Mouse (Mus musculus): ENCODE measurements around the gene Mettl22.

Gene Mettl22

DNA sequence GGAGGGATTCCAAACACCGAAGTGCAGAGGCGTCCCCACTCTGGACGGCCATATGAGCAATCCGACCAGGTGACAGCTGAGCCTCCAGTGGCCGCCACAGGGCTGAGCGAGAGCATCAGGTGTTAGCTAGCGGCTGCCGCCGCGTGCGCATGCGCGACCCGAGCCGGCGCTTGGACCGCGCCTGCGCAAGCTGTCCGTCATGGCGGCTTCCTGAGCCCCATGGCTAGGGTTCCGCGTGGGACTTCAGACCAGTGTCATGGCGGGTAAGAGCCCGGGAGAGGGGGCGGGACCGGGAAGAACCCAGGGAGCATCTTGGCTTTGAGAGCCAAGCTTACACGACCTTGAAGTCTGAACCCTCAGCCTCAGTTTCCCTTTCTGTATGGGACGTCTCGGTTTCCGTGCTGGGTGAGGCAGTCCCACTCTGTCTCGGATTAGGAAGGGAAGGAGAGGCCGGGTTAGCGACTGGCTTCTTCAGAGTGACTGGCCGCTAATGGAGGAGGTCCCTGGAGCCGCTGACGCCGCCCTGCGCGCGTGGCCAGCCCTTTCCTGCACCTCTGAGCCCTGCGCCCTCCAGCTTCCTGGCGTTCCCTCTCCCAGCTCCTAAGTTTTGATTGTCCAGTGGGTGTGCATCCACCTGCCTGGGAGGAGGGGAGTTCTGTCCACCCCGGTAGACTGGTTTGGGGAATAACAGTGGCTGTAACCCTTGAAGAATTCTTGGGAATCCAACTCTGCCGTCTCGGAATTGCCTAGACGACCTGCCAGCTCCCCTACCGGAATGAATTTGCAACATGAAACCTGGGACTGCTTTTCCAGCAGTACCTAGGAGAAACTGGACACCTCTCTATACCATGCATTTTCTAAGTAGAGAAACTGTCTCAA is at the start of gene Mettl22:
Gene Mettl22, plus strand, starts transcription at position 186 of the 879 bp plus-strand sequence.
- peak; percentile 94 for DNase-seq

DNA sequence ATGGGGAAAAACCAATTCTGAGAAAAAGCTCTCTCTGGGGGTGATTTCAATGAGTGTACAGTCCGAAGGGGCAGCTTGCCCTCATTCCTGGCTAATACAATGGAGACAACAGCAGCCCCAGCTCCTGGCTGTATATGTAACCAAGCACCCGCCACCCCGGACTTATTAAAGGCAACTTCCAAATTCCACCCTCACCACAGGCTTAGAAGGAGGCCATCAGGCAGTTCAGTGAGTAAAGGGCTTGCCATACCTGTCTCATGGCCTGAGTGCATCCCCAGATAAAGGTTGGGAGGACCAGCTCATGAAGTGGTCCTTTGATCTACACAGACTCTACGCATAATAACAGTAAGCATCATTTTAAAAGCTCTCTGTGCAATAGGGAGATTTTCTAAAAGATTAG is 49.7 kb upstream of the Mettl22 start:
- DNase-seq = no peak

DNA sequence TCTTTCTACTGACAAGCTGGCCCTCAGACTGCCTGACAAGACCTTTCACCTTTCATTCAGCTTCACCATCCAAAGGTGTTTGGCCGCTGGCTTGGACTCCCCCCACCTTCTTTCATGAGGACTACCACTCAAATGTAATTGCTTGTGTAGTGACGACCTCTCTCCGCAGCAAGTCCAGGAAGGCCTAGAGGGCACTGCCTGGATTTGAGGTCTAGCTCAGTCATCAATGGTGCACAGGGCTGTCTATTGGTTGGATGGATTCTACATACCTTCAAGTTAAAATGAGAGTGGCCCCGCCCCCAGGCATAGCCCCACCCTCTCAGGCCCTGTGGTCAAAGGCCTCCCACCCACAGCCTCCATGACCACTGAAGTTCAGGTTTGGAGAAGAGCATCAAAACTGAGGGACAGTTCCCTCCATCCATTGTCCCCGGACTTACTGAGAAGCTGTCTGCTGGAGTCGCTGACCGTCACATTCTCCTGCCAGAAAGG is 46.9 kb upstream of the Mettl22 start:
- no peak for DNase-seq

DNA sequence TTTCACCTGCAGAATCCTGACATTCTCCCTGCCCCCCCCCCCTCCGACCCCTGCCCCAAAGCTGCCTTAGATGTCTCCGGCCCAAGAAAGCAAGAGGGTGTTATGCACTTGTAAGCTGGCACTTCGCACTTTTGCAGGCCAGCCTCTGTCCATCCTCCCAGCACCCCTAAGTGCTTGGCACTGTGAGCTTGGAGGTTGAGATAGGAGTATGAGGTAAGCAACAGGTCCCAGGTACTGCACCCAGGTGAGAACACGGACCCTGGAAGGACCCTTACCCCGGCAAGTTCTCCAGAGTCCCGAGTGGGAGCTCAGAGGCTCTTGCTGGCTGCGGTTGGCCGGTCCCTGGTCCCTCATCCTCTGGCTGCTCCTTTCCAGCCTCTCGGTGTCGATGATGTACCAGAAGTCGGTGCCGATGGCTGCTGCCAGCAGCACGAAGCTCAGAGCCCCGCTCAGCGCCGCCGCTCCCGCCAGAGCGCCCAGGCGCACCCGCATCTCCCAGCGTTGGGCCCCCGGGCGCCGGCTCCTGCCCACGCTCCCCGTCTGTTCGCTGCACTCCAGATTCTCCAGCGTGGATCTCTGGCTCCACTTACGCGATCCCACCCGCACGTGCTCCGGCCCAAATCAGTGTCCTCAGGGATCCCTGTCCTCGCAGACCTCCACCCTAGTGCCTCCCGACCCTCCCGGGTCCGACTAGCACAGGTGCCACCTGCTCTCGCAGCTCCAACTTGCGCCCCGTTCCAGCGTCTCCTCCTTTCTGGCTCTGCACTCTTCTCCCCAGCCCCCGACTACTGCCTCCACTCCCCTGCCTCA is 46.2 kb upstream of the Mettl22 start:
- no peak for DNase-seq

DNA sequence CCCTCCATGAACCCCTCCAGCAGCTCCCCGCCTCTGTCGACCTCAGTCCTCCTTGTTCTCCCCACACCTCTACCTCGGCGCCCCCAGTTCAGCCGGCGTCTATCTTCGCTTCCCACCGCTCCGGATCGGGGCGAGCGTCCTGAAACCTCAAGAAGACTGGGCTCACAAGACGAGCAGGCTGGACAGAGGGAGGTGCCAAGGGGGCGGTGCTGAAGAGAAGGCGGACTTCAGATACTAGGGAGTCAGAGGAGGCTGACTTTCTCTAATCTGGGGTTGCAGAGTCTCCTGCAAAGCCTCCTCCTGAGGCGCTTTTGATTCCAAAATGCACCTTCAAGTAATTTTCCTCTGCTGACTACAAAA is 45.6 kb upstream of the Mettl22 start, which contains the start of gene Tmem114:
Gene Tmem114, minus strand, starts transcription at position 166 of the 360 bp plus-strand sequence.
- DNase-seq = no peak

DNA sequence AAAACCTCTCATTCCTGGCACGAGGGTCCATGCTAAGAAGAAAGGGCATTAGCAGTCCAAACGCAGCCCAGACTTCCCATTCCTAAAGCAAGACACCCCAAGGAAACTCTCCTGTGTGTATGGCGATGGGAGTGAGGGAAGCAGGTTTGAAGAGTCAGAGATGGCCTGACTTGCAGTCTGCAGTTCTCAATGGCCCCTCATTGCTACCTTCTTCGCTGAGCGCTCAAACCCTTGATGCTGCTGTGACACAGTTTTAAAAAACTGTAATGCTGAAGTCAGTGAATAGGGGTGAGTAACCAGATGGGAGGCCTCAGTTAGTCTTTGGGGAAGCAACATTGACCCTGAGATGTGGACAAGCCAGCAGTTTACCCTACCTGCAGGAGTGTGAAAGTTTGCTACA is 44.9 kb upstream of the Mettl22 start:
- no peak for DNase-seq

DNA sequence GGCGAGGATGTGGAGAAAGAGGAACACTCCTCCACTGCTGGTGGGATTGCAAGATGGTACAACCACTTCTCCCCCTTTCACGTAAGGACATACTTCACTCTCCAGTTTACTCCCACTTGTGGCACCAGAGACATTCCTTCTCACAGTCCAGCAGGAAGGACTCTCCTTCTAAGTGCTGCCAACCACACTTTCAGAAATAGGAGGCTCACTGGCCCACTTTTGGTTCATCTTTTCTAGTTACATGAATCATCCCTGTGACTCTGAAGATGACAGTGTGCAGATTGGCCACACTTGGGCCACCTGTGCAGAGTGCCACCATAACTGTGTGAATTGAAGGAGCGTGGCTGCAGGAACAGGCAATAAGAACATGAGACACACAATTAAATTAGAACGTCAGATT is 41.1 kb upstream of the Mettl22 start:
- no peak for DNase-seq

DNA sequence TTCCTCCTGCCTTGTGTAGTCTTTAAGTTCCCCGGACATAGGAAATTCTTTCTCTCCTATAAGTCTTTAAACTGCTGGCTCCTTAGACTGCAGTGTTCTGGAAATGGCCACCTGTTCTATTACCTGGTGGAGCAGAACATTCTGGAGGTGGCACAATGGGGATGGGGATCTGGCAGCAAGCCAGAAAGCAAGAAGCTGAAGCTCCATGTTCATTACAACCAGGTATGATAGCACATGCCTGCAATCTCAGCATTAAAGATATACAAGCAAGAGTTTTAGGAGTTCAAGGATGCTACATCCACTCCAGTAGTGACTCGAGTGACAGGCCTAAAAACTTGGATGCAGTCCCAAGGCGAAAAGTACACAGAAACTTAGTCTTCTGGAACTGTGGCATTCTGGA is 38.0 kb upstream of the Mettl22 start:
- no peak for DNase-seq

DNA sequence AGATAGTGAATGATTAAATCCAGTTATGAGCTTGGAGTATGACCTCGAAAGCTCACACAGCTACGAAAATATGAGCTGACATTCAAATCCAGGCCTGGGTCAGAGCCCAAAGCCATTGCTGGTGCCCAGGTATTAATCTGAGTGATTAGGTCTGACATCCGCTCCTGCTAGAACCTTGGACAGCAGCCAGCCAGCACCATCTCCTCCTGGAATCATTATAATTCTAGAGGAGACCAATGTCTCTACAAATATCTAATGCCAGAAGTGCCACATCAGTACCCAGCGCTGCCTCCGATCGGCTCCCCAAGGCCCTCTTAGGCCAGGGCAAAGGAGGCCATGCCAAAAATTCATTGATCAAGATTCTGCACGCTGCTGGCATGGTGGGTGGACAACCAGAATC is 25.7 kb upstream of the Mettl22 start:
- DNase-seq = no peak

DNA sequence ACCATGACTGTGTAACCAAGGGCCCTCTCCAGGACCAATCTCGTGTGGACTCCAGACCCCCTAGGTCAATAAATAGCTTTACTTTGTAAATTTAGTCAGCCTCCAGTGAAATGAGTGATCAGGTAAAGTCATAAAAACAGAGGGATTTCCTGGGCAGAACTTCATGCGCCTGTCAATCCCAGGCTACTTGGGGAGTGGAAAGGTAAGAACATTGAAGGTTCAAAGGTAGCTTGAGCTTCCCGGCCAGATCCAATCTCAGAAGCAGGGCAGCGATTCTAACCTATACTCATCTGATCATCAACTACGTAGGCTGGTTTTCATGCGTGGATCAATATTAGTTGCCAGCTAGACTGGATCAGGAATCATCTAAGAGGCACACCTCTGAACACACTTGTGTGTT is 24.3 kb upstream of the Mettl22 start:
- no peak for DNase-seq

DNA sequence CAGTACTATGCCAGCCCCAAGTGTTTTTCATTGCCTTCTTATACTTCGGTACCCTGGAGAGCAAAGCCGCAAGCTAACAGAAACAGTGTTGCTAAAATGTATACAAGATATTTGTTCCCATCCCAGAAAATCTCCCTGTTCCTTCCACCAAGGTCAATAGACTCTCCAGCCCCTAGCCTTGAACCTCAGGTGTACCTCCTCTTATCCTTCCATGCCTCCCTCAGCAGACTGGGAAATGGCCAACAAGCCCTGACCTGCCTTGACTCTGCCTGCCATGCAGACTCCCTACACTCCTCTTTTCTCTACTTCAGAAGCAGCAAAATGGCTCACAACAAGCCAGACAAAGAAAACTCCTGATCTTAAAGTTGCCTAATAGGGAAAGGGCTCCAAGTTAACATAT is 17.3 kb upstream of the Mettl22 start:
- no peak for DNase-seq

DNA sequence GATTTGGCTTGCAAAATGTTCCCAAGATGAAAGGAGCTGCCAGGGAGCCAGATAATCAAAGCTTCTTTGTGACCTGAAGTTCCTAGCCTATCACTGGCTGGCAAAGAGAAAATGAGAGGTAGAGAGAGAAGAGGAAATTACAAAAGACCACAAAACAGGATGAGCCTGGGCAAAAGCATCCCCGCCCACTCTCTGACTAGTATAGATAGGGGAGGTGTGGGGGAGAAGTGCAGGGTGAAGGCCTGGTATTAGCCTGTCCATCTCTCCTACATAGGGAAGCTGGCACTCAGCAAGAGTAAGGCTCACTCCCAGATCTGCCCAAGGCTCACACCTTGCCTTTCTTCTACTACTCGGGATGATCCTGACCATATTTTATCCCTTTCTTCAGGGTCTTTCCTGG is 15.4 kb upstream of the Mettl22 start:
- DNase-seq = no peak

DNA sequence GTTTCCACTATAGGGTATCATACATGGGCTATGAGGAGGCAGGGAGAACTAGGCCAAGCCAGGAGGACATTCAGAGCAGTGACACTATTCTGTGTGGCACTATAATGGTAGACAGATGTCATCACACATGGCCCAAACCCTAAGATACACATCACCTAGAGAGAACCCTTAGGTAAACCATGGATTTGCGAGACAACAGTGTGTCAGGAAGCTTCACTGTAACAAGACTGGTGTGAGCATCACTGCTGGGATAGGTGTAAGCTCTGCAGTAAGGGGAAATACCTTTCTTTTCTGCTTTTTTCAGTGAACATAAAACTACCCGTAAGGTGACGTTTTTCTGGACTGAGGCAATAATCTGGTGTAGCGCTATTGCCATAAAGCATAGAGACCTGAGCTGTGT is 12.2 kb upstream of the Mettl22 start:
- no peak for DNase-seq

DNA sequence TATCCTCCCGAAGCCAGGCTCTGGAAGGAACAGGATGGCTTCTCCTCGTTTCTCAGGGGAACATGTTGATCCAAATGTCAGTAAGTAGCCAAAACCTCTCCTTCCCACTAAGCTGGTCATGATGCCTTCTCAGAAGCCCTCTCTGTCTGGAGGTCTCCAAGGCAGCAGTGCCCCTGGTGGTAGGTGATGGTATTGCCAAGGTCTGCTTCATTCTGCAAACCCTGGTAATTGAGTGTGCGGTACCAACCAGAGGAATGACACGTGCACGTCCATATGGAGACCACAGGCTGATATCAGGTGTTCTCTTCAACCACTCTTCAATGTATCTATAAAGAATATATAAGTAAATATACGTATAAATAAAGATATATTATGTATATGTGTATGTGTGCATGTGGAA is 11.5 kb upstream of the Mettl22 start:
- peak; percentile 80 for DNase-seq

DNA sequence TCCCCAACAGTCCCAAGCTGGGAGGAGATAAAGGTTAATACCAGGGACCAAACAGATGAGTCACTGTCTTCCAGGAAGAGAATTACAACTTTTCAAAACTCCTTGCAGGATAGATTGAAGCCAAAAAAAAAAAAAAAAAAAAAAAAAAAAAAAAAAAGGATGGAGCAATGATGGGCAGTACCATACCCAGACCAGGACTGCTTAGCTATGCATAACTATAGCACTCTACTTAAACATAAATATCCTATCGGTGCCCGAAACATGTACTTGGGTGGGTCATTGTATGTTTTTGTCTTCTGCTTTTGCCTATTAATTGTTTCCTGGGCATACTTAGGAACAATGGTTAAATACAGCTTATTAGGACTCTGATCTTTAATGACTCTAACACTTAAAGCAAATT is 456 bp upstream of the Mettl22 start:
- no peak for DNase-seq

DNA sequence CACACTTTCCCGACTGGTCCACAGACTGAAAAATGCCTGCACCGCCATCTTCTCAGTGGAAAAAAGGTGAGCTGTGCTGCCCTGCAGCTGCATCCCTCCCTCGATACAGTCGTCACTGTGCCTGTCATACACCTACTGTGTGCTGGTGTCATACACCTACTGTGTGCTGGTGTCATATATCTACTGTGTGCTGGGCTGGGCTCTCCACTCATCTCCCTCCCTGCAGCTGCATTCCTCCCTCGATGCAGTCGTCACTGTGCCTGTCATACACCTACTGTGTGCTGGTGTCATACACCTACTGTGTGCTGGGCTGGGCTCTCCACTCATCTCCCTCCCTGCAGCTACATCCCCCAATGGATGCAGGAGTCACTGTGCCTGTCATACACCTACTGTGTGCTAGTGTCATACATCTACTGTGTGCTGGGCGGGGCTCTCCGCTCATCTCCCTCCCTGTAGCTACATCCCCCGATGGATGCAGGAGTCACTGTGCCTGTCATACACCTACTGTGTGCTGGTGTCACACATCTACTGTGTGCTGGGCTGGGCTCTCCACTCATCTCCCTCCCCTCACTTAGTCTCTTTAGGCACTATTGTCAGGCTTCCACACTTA is 16.9 kb downstream of the Mettl22 start:
- no peak for DNase-seq

DNA sequence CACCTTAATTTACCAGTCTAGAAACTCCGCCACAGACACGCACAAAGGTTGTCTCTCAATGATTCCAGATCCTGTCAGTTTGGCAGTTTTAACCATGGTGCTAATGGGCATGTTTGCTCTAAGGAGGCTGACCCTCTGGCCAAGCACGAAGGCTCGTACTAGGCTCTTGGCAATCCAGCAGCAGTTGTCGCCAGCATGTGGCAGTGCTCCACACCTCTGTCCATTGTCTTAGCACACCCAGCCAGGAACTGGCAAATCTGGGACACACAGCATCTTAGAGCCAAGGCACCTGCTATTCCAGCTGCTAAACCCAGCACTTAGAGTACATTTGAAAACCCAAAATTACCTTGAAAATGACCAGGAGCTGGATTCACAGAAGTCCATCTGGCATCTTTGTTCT is 18.8 kb downstream of the Mettl22 start:
- DNase-seq = no peak

DNA sequence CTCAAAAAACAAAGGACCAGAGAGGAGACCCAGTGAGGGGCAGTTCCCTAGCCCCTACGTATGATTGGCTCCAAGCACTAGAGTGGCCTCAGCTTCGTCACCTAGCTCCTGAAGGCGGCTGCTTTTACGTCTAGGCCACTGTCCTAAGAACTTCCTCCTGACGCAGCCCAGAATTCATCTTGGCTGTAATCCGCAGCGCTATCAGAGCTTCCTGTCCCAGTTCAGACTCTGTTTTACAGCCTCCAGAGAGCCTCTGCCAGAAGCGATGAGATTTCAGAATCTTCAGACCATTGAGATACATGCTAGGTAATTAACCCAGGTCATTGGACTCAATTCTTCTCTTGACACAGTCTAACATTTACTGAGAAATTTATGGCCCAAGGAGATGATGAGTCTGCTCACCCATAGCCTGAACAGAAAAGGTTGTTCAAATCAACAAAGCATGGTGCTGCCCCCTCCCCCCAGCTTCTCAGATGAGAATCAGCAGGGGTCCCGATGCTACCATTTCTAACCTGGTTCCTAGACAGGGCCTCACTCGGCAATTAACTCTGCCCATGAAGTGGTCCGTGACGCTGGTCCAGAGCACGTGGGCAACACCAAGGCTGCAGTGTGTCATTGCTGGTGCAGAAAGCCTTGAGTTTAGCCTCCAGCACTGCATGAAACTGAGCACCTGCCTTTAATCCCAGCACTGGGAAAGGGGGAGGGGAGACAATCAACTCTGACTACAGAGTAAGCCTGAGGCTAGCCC is 21.3 kb downstream of the Mettl22 start:
- DNase-seq = peak; percentile 52

DNA sequence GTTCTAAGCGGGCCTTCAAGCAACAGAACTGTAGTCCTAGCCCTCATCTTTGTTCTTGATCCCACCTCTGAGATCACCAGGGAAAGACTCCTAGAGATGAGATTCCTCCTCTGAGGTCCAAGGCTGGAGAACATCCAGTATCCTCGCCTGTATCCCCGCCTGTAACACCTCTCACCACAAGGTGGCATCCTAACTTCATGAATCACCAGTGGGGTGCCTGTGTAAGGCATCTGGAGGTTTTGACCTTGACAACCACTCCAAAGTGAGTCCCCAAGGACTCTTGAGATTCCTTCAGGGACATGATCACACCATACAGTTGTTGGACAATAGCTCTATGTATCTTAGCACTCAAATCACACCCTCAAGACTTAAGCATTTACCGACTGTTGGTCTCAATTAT is 23.7 kb downstream of the Mettl22 start:
- DNase-seq = peak; percentile 86

DNA sequence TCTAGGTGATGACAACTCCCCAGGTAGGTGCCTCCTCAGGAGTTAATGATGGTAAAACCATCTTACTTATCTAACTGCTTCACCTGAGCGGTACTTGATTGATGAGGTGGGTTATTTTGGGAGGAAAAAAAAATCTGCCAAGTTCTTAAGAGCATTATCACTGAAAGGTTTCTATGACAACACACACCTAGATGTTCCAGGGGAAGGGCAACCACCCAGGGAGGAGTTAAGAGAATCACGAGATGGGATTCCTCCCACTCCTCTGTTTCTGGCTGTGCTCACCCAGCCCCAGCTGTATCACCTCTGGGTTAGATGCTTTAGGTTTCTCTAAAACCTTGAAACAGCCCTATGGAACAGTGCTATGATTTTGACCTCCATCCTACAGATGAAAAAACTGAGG is 26.4 kb downstream of the Mettl22 start:
- DNase-seq = no peak

DNA sequence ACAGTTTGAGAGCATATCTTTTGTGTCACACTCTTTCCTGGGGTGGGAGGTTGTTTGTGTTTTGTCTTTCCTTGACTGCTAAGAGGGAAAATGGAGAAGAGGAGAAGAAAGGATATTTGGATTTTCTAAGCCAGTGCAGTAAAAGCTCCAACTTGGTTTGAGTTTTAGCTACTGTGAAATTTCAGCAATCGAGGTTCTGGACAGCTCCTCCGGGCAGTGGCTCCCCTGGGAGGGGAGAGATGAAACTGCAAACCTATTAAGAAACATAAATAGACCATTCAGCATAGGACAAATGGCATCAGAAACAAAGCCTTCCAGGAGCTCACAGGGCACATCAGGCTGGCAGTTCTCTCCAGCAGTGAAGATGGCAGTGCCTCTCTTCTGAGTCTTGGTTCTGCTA is 33.7 kb downstream of the Mettl22 start:
- no peak for DNase-seq

DNA sequence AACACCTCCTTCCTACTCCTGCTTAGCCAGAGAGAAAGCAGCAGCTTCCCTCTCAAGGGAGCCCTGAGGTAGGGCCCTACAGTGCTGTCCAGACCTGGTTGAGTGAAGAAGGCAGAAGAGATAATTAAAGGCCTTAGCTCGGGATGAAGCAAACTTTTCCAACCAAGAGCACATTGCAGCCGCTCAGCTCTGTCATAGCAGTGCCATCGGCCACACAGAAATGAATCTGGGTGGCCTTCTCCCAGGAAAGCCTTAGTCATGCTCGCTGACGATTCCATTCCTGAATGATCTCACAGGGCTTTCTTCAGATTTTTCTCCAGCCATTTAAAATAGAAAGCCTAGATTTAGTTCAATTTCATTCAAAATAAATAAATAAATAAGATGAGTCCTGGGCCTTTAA is 39.3 kb downstream of the Mettl22 start:
- DNase-seq = no peak

DNA sequence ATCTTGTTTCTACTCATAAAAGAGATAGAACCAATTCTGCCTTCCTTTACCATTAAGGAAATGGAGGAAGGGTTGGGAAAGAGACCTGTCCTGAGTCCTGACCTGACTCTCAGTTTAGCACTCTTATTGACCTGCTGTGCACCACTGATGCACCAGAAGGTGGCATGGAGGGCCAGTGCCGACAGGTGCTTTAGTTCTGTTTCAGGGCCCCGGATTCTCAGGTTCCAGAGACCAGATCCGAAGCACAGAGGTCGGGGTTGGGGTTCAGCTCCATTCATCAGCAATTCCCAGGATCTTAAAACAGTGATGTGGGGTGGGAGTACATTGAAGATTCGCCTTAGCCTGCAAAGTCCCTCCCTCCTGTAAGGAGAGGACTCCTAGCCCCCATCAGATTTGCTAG is 42.2 kb downstream of the Mettl22 start:
- DNase-seq = no peak

All from retina, postnatal 1 day (tissue).